Mouse (Mus musculus): ENCODE results near the gene Vipas39.
"Not testable (repeated sequence)": the region's sequence is repeated elsewhere in the genome, so short reads cannot be mapped to it uniquely, and the experiment has no call there.

Vipas39 gene

DNA sequence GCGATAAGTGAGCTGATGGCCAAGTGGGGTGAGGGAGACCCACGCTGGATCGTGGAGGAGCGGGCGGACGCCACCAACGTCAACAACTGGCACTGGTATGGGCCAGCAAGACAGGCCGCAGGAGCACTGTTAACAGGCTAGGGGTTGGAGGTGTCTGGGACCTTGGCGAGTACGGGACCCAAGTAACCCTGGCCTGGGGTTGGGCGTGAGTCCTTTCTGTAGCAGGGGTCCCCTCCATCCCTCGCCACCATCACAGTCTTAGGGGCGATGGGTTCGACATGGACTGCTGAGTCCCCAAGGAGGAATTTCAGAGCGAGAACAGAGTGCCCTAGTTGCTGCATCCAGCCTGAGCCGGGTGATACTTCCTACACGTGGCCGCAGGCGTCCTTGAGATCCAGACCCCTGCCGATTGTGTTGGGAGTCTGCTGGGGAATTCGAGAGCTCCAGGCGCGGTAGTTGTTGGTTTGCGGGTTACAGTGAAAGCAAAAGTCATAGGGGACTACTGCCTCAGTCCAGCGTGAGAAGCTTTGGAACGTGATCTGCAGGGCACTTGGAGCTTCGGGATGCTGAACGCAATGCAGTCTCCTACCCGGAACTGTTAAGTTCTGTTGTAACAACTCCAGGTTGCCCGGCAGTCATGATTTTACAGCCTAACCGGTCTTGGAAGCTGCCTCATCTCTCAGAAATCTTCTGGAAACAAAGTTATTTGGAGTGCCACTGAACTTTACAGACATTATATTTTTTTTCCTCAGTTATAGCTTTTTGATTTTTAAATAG lies 959 bp upstream of the Vipas39 start:
- no peak for DNase-seq (ENCODE audit: low read depth)

DNA sequence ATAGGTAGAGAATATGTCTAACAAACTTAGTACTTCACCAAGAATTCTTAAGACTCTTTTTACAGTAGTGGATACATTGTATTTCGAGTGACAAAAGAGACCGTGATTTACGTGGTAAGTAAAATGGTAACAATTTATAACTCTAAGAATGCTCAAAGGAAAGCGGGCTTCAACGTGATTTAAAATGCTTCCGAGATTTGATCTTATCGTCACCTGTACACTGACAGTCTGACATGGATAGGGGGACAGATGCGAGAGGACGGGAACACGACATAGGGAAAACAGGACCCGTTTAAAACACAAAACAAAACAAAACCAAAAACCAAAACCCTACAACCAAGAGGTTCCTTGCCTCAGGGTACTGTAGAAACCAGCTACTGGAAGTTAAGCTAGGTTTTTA lies 612 bp downstream of the Vipas39 start:
- DNase-seq (ENCODE audit: low read depth) = no peak

DNA sequence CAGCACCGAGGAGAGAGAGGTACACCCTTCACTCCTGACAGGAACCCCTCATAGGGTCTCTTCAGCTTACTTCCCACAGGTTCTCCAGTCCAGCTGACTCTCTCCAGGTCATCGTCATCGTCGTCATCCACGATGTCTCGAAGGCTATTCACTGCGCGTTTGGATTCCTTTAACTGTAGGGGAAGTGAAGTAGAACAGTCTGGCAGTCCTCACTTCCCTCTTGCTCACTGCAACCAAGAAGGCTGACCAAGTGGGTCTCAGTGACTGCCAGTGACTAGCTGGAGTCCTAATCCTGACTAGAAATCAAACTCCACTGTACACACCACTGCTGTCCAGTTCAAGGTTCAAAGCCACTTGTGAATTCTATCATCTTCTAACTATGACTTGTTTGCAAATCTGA lies 5.5 kb downstream of the Vipas39 start:
- no peak for DNase-seq (ENCODE audit: low read depth)

DNA sequence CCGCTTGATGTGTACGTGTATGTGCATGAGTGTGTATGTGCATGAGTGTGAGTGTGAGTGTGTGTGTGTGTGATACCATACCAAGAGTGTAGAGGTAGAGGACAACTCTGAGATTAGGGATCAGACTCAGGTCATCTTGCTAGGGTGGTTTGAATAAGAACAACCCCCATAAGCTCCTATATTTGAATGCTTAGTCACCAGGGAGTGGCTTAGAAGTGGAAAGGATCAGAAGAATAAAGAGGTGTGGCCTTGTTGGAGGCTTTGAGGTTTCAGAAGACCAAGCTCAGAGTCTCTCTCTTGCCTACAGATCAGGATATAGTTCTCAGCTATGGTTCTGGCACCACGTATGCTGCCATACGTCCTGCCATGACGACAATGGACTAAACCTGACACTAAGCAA lies 9.4 kb downstream of the Vipas39 start:
- DNase-seq (ENCODE audit: low read depth) = no peak

DNA sequence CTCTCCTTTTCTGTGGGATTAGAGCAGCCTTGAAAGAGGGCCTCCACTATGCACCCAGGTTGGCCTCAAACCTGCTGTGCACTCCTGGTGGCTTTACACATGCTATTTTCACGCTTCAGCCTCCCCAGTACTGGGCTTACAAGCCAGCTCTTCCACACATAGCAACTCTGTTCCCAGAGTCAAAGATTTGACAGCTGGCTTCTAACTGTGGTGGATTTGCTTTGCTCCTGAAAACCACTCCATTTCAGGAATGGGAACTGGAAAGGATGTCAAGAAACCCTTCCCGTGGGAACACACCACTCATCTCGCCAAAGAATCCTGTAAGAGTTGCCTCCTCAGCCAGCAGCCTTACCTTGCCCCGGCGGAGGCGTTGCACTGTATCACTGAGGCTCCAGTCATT lies 12.2 kb downstream of the Vipas39 start:
- no peak for DNase-seq (ENCODE audit: low read depth)

DNA sequence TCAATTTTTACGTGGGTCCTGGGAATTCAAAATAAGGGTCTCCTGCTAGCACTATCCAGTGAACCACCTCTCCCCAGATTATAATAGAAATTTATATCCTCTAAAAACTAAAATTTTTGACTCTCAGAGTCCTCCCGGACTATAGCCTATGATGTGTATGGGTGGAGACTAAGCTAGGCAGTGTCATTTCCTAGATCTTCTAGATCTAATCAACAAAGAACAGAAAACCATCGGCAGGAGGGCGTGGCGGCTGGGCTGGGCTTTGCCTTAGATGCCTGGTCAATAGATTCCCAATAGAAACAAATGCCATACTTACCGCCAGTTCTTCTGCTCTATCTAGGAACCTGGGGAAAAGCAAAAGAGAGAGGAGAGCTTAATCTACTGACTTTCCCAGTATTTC lies 15.9 kb downstream of the Vipas39 start:
- no peak for DNase-seq (ENCODE audit: low read depth)

DNA sequence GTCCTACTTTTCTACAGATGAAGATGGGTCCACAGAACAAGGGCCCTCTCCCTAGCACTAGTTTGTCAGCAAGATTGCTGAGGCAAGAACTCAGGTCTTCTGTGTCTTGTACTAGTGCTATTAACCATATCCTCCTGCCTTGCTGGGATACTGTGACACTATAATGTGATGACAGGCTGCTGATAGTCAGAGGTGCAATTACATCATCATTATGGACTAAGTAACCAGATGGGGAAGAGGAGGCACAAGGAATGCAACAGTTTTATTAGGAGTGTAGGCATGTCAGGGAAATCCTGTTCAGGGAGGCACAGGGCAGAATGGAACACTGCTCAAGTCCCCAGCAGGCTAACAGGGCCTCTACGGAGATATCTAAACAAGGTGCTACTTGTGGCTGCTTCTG lies 27.4 kb downstream of the Vipas39 start, which contains the start of gene Noxred1:
Gene Noxred1, minus strand, starts transcription at position 101 of the 400 bp plus-strand sequence.
- no peak for DNase-seq (ENCODE audit: low read depth)

DNA sequence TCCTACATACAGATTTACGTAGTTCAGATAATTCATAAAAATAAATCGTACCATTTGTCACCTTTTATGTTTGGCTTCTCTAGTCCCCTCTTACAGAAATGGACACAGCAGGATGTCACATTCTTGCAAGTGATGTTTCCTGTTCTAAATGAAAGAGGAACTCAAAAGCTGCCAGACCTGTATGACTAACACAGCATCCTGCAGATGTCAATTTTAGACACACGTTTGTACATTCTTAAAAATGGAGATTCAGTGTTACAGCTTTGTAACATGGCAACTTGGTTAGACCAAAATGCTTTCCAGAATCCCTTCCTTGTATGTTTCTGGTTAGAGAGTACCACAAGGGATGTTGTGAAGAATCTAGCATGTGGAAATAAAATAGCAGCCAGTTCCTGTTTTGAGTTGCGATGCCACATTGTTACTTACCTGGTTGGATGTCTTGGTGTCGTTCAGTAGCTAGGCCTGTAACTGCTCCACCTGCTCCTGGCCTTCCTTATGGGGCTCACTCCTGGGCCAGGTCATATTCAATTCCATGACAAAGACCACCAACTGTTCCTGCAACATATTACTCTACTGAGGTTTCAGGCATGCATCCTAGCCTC lies 29.1 kb downstream of the Vipas39 start:
- peak; percentile 24 for DNase-seq (ENCODE audit: low read depth)

DNA sequence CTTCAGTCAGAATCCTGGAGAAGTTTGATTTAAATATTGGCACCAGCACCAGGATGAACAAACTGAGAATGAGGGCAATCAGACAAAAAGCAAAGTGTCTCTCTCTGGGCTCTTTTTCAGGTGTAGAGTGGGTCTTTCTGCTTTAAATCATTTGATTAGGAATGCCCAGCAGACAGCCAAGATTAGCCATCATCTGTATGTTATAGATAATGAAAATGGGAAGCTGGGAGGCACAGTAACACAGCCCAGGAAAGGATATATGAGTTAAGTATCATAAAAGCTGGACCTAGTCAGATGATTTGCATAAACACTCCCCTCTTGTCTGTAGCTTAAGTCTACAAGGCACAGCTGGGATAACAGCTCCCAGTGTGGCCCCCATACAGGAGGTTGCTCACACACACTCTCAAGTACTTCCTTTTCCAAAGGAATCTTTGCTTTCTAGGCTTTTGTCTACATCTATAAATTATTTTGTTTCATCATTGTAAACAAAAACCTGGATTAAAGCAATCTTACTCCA lies 35.6 kb downstream of the Vipas39 start:
- DNase-seq (ENCODE audit: low read depth) = no peak

DNA sequence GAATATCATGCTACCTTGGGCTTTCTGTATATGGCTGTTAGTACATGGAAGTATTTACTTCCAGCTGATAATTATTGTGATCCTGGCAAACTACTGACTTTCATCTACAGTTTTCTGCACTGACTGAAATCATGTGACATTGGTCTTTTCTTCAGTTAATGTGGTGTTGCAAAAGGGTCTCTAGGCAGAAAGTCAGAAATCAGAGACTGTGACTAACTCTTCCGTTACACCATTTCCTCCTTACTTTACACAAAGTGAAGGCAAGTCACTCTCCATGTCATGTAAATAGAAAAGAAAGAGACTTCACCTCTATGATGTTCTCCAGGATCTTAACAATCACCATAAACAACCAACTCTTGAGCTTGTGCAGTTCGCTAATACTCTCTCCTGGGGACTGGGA lies 36.4 kb downstream of the Vipas39 start:
- DNase-seq (ENCODE audit: low read depth) = no peak

DNA sequence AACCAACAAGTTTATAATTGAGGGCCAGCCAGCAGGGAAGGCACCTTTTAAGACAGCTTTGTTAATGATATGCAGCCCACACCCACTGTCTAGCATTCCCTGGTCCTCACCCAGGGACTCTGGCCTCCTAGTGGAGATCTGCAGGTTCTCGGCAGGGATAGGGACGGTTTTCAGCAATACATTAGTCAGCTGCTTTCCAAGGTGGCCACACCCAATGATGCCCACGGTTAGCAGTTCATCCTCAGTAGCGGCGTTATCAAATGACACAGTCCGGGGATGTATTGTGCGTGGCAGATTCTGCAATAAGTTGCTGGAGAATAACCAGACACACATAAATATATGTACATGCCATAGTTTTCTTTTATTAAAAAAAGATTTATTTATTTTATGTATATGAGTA lies 39.3 kb downstream of the Vipas39 start:
- DNase-seq (ENCODE audit: low read depth) = no peak

DNA sequence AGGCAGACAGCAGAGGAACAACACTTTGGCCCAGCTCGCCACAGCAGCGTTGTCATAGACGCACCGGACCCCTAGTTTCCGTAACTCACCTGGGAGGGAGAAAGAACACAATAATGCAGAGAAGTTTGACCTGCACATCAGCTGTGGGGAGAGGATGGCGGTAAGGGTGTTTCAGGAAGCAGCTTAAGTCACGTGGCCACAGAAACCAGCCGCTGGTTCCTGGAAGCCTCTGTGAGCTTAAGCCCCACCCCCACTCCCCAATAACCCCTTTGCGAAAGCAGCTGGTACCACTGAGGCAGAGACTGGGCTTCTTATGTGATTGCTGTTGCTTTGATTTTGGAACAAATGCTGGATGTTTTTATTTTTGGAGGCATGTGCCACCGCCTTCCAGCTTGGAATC lies 41.1 kb downstream of the Vipas39 start:
- no peak for DNase-seq (ENCODE audit: low read depth)

DNA sequence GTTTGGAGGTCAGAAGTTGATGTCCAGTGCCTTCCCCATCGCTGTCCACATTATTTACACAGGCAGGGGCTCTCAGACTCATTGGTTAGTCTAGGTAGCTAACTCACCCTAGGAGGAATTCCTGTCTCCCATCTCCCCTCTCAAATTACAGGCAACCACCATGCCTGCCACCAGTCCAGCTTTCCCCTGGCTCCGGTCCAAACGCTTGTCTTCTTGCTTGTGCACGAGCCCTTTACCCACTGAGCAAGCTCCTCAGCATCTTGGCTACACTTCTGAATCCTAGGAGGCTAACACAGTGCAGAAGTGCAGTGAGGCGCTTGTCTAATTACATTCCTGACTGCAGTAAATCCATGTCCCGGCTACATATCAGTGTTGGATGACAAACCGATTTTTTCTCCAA lies 46.7 kb downstream of the Vipas39 start:
- no peak for DNase-seq (ENCODE audit: low read depth)

DNA sequence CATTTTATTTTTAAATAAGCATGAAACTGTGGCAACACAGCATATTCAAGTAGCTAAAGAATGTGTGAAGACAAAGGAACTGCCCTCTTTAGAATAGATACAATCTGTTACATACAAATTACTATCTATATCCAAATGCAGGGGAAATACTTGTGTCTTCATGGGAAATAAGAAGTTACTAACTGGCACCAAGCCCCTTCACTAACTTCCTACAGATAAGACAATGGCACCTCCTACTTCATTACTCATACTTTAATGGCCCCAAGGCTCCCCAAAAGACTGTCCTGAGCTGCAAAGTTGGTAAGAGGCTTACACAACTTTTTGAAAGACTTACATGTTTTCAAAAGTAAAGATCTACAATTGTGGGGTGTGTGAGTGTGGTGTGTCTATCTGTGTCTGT lies 48.5 kb downstream of the Vipas39 start:
- DNase-seq (ENCODE audit: low read depth) = no peak

DNA sequence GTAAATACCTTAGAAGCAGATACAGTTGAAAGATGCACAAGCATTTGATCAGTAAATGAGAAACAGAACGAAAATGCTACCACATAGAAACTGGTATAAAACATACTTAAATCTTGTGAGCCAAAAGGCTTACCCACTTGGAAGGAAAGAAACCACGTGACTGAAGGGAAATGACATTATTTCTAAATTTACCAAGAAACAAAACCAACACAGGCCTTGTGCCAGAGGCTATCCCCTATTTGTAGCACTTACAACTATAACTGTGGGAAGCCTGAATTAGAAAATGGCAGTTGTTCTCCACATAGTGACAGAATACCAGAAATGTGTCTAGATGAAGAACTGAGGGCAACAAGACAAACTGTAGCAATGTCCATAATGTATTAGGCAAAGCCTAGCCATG lies 50.0 kb downstream of the Vipas39 start:
- no peak for DNase-seq (ENCODE audit: low read depth)

DNA sequence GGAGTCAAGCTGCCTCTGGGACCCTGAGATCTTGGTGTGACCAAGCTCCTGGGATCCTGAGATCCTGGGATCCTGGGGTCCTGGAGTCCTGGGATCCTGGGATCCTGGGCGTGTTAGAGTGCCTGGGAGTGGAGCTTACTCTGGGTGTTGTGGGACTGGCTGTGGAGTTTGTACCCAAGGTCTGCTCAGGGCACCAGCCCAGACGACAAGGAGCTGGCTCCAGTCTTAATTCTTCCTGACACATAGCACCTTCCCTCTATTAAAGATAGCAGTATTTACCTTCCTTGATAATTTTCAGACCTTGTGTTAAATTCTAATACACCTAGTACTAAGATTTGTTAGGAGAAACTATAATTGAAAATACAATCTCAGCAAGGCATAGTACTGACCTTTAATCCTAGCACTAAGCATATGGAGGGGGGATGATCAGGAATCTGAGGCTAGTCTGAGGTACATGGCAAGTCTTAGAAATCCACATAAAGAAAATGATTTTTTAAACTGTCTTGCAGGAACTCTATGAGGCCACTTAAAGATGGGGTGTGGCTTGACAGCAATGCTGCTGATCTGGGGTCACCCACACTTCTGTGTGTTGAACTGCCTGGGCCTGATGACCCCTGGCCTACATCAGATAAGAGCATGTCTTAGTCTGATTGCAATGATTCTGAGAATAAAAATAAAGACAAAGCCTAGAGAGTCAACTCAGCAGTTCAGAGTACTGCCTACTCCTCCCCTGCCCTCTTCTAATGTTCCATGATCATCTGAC lies 53.0 kb downstream of the Vipas39 start:
- no peak for DNase-seq (ENCODE audit: low read depth)

DNA sequence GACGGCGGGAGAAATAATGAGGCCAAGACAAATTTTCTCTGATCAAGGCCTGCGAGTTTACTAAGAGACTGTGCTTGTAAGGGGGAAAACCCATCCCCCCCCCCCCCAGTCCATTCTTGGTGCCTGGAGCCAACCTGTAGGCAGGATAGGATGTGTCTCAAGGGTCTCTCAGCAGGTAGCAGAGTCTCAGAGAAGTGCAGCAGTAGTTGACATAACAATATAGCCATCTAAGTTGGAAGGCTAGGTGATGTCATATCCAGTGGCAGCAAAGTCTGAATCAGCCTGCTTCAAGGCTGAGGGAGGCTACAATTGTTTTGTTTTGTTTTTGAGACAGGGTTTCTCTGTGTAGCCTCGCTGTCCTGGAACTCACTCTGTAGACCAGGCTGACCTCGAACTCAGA lies 60.3 kb downstream of the Vipas39 start:
- DNase-seq (ENCODE audit: low read depth) = not testable (repeated sequence)

DNA sequence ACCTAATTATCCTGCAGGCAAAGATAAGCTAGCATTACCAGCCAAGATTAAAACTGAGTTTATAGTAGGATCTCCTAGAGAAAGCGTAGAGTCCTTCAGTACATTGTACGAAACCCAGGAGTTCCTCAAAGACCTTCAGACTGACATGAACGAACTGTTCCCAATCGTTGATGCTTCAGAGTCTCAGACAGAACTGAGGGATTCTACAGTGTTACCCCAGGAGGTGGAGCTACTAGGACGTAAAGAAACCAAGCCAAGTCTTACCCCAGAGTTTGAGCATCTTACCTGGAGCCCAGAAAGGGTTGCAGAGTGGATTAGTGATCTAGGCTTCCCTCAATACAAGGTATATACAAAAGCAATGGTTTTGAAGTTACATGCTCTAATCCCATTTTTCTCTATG lies 64.4 kb downstream of the Vipas39 start:
- no peak for DNase-seq (ENCODE audit: low read depth)

DNA sequence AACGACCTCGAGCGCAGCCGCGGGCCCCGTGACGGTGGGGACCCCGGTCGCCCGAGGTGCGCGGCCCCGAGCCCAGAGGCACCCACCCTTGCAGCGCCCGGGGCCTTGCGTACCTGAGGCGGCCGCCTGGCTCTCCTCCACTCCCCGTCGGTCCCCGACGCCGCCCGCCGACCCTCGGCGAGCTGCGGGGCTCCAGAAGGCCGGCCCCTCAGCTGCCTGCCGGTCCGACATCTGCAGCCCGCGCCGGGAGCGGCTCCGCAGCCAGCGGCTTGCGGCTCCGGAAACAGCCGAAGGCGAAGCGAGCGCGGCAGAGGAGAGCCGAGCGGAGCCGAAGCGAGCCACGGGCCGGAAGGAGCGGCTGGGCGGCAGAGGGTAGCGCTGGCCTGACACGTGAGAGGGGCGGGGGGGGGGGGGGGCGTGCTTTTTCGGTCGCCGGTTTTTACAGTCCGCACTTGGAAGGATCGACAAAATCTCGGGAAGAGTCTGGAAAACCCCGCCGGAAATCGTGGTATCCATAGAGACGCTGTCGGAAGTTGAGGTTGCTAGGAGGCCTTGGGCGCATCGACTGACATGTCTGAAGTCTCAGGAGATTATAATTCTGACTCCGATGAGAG lies 66.0 kb downstream of the Vipas39 start, which contains the start of gene Tmed8:
Gene Tmed8, minus strand, starts transcription at position 482 of the 614 bp plus-strand sequence.
- peak; percentile 81 for DNase-seq (ENCODE audit: low read depth)

DNA sequence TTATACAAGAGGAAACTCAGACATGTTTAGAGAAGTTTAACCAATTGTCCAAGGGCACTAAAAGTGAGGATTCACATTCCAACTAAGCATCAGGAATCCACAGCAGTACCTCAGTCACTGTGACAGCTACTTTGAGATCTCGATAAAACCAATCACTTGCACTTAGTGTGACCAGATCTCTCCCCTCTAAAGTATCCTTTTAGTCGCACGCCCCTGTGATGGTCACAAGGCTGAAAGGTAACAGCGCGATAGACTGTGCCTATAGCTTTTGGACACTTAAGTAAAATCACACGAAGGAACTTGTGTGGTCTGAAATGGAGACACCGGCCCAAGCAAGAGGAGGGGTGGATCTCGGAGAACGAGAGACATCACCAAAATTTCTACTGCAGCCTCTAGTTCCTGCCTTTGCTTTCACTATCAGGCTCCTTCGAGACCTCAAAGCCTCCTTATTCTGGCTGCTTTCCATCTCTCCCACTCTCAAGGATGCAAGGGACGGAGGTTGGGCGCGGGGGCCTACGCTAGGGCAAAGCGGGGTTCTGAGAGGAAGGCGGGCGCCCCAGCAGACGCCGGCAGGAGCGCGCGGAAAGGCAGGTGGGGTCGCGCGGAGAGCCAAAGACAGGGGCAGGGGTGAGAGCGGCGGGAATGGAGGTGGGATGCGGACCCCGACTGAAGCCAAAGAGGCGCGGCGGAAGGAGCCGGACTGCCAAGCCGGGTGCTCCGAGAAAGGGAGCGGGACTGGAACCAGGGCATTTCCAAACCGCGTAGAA lies 66.7 kb downstream of the Vipas39 start, which contains the start of gene Samd15:
Gene Samd15, plus strand, starts transcription at position 518 of the 767 bp plus-strand sequence.
- peak; percentile 61 for DNase-seq (ENCODE audit: low read depth)

DNA sequence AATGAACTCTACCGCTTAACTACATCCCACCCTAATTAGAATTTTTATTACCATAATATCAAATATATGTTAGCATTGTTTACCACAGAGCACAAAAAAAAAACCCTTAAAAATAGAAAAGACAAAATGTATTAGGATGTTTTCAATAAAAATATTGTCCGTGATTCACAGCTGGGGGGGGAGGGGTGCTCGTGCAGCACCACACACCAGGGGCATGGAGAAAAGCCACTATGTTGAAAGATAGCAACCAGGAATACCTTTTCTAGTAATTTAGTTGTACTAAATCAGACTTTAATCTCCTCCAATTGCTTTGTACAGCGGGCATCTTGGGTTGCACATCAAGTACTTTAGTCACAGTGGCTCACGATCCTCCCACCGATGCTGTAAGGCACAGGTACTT lies 67.3 kb downstream of the Vipas39 start:
- peak; percentile 5 for DNase-seq (ENCODE audit: low read depth)

Data from naive thymus-derived CD4-positive, alpha-beta T cell, adult 2 months (primary cell).